Mouse (Mus musculus): Measurements from ENCODE around the gene Hoxd12.

The Hoxd12 gene

DNA sequence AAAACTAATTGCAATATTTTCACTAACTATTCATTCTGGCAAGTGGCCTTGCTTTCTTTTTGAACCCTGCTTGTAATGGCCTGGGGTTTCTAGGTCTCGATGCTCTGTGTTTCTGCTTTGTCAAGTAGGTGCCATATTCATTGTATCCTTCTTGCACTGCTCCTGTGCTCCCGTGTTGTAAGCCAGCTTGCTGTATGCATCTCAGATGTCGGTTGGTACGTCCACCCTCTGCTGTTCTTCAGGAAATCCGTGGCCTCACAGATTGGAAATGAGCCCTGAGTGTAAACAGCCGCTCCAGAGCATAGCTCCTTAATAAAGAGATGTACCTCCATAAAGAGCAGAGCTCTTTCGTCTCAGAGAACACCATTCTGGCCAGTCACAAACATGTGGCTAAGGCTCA is 32.8 kb downstream of the Hoxd12 start:
- DNase-seq (ENCODE audit: low spot score in 2 of 2), result no peak

DNA sequence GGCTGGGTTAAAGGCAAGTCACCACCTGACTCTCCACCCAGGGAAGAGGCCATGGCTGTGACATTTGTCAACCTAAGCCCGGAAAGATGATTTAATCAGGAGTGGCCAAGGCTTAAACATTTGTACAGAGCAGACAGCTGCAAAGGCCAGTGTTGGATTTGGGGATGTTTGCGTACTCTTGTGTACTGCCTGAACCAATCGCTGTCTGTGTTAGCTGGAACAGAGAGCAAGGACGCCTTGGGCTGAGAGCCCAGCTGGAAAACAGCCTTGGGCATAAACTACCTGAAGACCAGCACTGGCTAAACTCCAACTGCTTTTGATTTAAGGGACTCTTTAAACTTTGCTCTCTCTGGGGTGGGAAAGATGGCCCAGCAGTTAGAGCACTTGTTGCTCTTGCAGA is 33.9 kb downstream of the Hoxd12 start:
- DNase-seq (ENCODE audit: low spot score in 2 of 2), result no peak

DNA sequence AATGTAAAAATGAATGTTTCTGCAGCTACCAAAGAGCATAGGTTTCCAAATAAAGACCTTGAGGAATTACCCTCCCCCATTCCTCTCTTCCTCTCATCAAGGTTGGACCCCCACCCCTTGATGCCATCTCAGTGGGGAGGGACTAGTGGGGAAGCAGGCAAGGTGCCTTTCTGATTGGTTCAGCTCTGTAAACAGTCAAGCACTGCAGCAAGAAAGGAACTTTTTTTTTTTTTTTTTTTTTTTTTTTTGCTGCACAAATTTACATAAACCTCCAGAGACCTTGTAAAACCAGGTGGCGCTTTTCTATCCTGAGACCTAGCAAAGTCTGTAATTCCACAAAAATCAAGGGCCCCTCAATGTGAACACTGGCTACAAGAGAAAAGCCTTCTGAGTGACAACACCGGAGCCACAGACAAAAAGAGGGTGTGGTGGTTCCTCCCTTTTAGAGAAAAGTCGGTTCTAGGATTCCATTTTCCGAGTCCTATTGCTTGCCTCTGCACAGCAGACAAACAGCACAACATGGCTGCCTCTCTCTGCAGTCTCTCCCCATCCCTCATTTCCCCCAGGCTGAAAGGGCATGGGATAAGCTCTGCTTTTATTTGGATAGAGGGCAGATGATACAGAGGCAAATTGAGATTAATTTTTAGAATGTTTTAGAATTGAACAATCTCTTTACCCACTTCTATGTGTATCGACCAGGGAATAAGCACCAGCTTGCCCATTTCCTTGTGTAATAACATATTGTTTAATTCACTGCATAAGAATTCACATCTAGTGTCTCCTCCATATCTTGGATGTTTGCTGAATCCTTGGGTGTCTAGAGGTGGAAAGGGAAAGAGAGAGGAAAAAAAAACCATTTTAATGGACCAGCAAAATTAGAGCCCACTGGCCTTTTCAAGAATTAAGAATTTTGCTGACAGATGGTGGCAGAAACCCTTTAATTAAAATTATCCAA is 34.9 kb downstream of the Hoxd12 start:
- no peak for DNase-seq (ENCODE audit: low spot score in 2 of 2)

DNA sequence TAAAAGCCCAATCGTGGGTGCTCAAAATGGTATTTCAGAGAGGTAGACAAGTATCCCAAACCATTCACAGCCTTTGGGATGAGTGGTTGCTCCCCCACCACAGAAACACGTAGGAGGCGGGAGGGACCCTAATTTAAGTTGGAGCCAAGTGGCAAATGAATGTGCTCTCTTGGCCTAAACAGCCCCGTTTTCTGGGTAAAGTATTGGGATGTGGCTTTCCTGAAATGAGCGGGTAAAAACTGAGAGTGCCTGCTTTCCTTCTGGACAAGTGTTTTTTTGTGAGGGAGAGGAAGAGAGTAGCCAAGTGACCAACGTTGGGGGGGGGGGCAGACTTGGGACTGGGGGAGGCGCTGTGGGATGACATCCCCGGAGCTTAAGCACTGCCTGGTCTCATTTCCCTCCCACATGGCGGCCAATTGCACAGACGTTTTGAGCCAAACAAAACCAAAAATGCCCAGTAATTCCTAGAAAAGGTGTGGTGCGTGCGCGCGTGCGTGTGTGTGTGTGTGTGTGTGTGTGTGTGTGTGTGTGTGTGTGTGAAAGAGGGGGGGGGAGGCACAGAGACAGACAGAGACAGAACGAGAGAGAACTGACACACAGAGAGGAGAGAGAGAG is 36.2 kb downstream of the Hoxd12 start:
- DNase-seq (ENCODE audit: low spot score in 2 of 2), result no peak

DNA sequence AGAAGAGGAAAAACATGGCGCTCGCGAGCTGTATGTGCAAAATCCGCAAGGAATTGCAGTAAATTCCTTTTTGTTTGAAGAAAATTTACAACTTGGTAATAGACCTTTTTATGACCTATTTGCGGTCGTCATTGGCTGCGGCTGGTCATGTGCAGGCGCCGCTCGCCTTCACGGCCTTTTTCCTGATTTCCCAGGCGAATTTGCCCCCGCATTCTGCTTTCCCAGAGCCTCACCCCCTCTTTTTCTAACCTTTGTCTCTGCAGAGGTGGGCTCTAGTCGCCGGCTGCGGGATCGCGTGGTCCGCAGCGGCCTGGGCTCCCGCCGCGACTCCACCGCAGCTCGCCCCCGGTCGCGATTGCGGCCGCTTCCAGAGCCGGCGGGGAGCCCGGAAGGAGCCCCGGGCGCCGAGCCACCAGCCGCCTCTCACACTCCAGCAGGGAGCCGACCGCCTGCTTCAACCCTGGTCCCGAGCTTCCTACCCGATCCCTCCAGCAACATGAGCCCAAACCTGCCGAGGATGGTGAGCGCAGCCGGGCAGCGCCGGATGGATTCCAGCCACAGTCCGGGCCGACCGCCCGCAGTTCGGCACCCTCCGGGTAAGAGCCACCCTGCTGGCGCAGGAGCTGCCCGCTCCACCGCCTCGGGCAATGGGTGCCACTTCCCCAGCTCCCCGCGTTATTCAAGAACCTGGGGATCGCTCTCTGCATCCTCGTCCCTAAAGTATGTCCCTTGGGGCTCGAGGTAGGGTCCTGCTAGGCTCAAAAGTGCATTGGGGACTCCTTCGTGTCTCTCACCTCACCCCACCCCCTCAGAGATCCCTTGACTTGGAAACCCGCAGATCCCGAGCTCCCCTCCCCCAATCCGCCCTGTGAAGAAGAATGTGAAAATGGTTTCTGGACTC is 37.2 kb downstream of the Hoxd12 start, which contains the start of the genes Hoxd3 and Hoxd4:
TSS of gene Hoxd3 (plus strand) at position 207 of the 901 bp plus-strand sequence.
TSS of gene Hoxd4 (plus strand) at position 209 of the 901 bp plus-strand sequence.
- DNase-seq (ENCODE audit: low spot score in 2 of 2), result no peak

DNA sequence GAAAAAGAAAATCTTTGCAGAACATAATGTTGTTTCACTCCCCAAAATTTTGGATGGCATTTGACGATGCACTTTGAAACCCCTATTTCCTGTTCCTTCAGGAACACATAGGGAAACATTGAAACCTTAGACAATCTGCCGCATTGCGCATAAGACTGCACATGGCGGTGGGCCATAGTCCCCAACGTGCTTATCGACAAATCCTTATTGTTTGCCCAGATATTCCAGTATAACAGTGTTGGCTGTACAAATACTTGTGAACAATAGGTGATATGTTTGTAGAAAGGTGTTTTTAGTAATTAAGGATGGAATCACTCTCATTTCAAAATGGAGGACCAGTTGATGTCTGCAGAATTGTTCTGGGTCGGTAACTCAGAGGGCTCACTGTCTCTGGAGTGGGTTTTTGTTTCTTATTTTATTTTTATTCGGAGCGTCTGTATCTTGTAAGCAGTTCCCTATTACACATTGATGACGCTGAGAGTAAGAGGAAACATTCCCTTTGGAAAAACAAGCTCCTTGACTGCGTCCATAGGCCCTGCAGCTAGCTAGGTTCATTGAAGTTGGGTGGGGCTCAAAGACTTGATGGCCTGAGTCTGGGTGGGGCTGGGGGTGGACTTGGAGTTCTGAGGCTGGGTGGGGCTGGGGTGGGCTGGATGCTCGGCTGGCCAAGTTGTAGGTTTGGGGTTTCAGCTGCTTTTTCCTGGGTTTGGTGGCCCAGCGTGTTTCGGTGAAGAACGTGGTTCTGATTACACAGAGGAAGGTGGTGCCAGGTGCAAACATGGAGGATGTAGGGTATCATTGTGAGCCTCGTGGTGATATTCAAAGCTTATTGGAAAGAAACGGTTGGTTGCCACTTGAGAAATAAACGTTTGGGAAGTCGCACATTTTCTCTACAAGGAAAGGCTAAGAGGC is 38.7 kb downstream of the Hoxd12 start:
- DNase-seq (ENCODE audit: low spot score in 2 of 2), result no peak

DNA sequence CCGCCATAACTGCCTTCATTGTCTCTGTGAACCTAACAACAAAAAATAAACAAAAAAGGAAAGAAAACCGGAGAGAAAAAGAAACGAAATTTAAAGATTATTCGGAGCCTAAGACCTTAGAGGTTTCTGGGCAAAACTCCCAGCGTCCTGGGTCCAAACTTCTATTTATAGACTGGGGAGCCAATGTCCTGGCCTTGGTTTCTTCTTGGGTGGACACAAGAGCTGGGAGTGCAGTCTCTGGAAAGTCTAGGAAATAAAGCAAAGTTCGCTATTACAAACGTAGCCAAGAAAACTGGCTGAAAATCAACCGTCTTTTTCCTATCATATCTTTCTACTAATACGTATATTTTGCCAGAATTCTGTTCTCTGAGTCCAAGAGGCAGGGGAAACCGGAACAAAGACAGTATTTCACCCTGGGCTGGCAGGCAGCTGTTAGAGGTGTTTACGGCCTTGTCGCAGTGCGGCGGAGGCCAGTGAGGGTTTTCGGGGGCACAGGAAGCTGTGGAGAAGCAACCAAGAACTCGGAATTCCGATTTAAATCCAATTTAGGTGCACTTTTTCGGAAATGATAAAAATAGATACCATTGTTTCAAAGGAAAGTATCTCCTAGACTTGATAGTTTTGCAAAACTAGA is 39.5 kb downstream of the Hoxd12 start:
- DNase-seq (ENCODE audit: low spot score in 2 of 2), result no peak

DNA sequence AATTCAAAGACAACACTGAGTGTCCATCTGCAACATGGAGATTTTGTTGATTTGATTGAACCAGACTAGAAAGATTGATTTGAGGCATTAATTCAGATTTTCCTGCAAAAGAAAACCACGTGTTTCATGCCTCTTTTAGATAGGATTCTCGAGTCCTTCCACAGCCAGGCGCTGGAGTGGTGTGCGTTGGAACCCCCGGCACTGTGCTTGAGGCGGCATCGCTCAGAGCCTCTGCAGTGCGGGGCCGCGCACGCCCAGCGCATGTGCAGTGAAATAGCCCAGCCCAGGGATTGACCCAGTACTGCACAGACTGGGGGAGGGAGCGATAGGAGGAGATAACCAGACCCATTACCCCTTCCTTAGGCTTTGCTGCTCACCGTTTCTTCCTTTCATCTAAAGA is 40.1 kb downstream of the Hoxd12 start:
- DNase-seq (ENCODE audit: low spot score in 2 of 2), result no peak

DNA sequence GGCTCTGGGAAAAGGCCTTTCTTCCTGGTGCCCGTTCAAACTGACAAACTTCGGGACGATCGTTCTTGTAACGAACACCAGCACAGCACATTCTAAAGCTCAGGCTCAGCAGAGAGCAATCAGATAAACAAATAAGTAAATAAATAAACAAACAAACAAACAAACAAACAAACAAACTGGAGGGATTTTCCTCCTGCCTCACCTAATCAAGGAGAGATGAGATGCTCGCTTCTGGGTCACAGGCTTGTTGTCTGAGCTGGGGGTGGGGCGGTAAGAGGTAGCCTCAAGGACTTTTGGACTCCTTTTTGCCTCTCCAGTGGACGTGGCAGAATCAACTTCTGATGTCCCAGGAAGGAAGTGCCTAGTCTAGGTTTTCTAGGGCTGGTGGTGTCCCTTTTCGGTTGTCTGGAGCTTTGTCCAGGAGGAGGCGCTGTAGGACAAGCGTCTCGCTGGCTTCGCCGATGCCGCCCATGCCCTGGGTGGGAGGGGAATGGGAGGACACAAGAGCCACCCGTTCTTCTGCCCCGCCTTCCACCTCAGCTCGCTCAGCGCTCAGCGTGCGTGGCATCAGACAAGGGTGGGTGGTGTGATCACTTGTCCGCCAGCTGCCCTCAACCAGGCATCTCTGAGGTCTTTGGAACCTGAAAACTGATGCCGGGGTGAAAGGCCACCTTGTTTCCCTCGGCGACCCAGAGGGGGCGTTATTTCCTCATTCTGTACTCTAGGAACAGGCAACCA is 40.9 kb downstream of the Hoxd12 start:
- peak; percentile 86 to 95 for DNase-seq (ENCODE audit: low spot score in 2 of 2)

DNA sequence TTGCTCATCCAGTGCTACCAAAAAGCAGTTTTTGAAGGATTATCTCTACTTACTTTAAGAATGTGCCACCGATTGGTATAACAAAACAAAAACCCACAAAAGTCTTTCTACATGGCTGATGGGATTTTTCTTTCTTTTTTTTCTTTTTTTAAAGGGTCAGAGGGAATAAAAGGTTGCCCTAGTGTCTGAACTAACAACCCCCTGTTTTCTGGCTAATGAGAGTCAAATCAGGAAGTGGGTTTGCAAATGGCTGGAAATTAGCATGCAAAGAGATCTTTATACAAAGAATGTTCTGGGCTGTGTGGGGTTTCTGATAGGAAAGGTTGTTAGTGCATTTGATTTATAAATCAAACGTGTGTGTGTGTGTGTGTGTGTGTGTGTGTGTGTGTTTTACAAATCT is 45.6 kb downstream of the Hoxd12 start:
- no peak for DNase-seq (ENCODE audit: low spot score in 2 of 2)

DNA sequence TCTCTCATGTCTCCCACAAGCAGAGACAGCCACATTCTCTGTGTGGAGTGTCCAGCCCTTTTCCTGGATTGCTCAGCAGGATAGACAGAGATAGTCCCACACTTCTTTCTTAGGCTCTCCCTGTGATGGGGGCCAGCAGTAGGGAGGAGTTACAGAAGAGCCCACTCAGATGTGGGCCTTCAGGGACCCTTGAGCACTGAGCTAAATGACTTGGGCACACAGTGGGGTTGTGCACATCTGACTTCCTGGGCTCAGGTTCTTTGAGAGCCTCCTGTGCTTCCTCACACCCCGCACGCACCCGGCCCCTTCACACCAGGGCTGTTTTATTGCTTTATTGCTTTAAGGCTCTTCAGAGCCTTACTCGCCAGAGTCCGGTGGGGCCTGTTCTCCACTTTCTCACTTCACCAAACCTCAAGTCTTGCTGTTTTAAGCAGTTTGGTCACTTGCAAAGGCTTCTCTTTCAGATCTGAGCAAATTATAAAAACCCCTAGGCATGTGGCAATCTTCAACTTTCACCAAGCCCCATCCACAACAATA is 46.2 kb downstream of the Hoxd12 start:
- no peak for DNase-seq (ENCODE audit: low spot score in 2 of 2)

DNA sequence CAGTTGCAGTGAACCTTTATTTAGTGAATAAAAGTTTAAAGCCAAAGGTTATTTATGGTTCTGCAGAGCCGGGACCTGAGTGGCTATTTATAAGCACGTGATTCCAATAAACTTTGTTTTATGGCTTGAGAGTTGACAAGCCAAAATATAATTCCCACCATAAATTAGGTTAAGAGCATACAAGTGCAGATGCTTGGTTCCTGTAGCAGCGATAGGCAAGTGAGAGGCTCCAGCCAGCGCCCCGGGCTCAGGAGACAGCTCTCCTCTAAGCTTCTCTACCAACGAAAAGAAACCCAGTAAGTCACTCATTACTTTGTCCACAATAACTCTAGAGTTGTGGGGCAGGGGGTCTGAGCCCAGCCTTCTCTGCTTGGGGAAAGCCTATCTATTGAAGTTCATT is 47.1 kb downstream of the Hoxd12 start:
- no peak for DNase-seq (ENCODE audit: low spot score in 2 of 2)

DNA sequence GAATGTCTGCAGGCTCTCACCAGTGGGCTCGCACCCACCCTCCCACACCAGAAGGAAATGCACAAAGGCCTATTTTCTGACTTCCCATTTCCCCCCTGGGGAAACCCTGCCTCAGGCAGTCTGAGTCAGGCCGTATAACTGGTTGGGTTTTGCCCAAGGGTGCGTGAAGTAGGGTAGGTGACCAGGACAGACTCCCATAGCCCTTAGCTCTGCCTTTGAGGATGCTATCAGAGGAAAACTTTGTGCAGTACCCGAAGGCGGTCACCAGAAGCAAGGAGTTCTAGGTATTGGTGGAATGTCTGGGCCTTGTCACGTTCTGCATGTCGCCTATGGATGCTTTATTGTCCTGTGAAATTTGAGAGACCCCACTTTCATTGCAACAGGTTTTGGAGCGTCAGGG is 48.1 kb downstream of the Hoxd12 start:
- DNase-seq (ENCODE audit: low spot score in 2 of 2), result no peak

DNA sequence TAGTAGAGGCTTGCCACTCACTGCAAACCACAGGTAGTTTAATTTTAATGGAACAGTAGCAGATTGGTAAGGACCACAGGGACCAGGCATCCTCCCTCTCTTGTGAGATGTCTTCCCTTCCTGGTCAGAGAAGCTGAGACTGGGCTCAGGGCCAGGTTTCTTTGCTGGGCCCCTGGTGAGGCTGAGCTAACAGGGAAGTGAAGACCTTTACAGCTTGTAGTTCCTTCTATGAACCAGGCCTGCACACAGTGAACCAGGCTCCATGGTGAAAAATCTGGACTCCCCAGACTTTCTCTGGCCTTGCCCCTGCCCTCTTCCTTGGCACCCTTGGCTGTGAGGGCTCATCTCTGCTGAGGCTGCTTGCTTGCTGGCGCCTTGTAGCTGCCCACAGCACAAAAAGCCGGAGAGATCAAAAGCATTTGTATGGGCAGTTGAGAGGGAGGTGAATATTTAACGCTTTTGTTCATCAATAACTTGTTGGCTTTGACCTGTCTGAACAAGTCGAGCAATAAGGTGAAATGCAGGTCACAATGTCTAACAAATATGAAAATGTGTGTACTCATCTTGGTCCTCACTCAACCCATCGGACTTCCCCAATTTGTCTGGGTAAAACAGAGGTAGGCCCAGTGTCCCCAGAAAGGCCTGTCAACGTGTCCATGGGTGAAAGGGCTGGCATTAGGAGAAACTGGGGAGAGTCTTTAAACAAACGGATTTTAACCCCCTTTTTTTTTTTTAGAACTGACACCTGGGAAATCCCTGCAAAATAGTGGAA is 49.6 kb downstream of the Hoxd12 start:
- no peak for DNase-seq (ENCODE audit: low spot score in 2 of 2)

DNA sequence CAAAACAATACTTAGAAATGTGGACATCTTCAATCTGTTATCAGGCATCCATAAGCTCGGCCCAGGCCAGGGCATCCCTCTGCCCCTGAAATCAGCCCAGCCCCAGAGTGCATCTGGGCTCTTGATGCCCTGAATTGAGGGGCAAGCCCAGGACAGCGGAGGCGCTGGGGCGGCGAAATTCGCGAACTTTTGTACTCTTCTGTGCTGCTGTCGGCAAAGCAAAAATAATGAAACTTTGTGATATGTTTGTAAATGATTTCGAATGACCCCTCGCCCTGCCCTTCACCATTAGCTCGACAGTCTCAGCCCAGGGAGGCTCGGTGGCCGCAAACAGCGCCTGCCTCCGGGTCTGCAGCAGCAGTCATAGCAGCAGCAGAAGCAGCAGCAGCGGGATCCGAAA is 50.4 kb downstream of the Hoxd12 start:
- DNase-seq (ENCODE audit: low spot score in 2 of 2), result no peak

DNA sequence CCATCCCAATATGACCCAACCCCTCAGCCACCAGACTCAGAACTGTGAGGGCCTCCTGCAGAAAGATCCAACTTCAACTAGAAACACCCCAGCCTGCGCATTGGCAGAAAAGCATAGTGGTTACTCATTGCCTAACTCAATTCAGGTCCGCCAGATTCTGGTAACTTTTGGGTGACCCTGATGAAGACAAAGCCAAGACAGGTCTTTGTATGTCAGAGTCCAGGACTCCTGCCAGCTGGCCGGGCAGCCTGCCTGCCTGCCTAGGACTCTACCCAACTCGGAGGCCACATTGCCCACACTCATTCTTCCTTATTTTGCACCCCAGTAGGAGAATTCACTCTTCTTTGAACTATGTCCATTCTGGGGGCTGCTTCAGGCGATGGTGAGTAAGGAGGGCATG is 51.7 kb downstream of the Hoxd12 start, which contains the start of gene Gm28230:
TSS of gene Gm28230 (plus strand) at position 178 of the 400 bp plus-strand sequence.
- DNase-seq (ENCODE audit: low spot score in 2 of 2), result no peak

DNA sequence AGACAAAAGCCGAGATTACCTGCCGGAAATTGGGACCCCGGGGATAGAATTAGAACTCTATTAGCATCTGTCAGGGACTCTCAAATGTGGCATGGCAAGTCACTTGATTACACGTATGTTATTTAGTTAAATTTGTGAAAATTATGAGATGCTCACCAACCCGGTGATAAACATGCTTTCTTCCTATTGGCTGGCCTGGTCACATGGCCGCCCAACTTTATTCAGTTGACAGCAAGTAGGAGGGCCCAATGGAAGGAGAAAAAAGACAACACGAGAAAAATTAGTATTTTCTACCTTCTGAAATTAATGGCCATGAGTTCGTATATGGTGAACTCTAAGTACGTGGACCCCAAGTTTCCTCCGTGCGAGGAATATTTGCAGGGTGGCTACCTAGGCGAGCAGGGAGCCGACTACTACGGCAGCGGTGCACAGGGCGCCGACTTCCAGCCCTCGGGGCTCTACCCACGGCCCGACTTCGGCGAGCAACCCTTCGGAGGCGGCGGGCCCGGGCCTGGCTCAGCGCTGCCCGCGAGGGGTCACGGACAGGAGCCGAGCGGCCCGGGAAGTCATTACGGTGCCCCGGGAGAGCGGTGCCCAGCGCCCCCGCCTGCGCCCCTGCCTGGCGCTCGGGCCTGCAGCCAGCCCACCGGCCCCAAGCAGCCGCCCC is 52.3 kb downstream of the Hoxd12 start:
- DNase-seq (ENCODE audit: low spot score in 2 of 2), result no peak
